Mouse (Mus musculus): Measurements from ENCODE around the gene Cryzl1.
"Not testable (repeated sequence)": the region's sequence is repeated elsewhere in the genome, so short reads cannot be mapped to it uniquely, and the experiment has no call there.

Gene Cryzl1

GRCm38 (mm10) chr16:91645420-91645819 lies 83.4 kb downstream of the Cryzl1 start:
- not testable (repeated sequence) for DNase-seq (ENCODE audit: low spot score)

- DNase-seq (ENCODE audit: low spot score) = no peak
Measured at GRCm38 (mm10) chr16:91644901-91645300, 83.9 kb downstream of the Cryzl1 start.

GRCm38 (mm10) chr16:91640171-91640570 lies 88.6 kb downstream of the Cryzl1 start:
- DNase-seq (ENCODE audit: low spot score) = no peak

- DNase-seq (ENCODE audit: low spot score) = no peak
Measured at GRCm38 (mm10) chr16:91639636-91640035, 89.1 kb downstream of the Cryzl1 start.
